29 mouse cellular contexts compared by ENCODE assay signal in genomic region chr11:69026562-69026961, GRCm38 (mm10). TPM values are rescaled to one million over a fixed set of nuclear protein-coding genes. Genes with fewer than 3 reads are reported as not detected.
"Had no signal": no experiment of that assay in that cellular context is flagged by ENCODE, and none has a peak within 500 bp of the region (broad histone marks: within the 10 kb centered on the region; RNA-seq: fewer than 3 reads in every experiment).

No protein-coding gene starts in this region.

- H3K9me3 ChIP-seq: heart, embryonic 13.5 days; heart, embryonic 15.5 days; hindbrain, embryonic 13.5 days; hindbrain, embryonic 15.5 days; kidney, embryonic 15.5 days; limb, embryonic 10.5 days; limb, embryonic 12.5 days; liver, embryonic 13.5 days had no signal

- DNase-seq: gastrocnemius, postnatal 14 days; gastrocnemius, postnatal 36 days; heart, adult 11 months; heart, adult 2 months; heart, postnatal 14 days; heart, postnatal 36 days; kidney, adult 11 months; kidney, adult 2 months; kidney, adult 9 months; kidney, postnatal 14 days; kidney, postnatal 36 days; layer of hippocampus, adult 9-11 months; layer of hippocampus, postnatal 36 days; liver; liver, embryonic 13.5 days had no signal

- H3K4me3 ChIP-seq: heart, adult 2 months; heart, embryonic 13.5 days; heart, embryonic 15.5 days; hindbrain, embryonic 13.5 days; hindbrain, embryonic 15.5 days; kidney, embryonic 15.5 days; left cerebral cortex, adult 2 months; limb, embryonic 10.5 days; limb, embryonic 12.5 days; liver, embryonic 13.5 days had no signal

- H3K4me2 ChIP-seq: heart, embryonic 11.5 days; heart, embryonic 13.5 days; heart, embryonic 15.5 days; hindbrain, embryonic 13.5 days; hindbrain, embryonic 15.5 days; kidney, embryonic 15.5 days; limb, embryonic 12.5 days; liver, embryonic 11.5 days; liver, embryonic 13.5 days had no signal

- H3K27ac ChIP-seq: heart, adult 2 months; heart, embryonic 13.5 days; heart, embryonic 15.5 days; hindbrain, embryonic 13.5 days; hindbrain, embryonic 15.5 days; hindbrain, postnatal 0 days; kidney, embryonic 15.5 days; kidney, postnatal 0 days; left cerebral cortex, adult 2 months; limb, embryonic 10.5 days; limb, embryonic 12.5 days; liver, embryonic 13.5 days had no signal

- H3K9ac ChIP-seq: heart, embryonic 13.5 days; heart, embryonic 15.5 days; hindbrain, embryonic 13.5 days; hindbrain, embryonic 15.5 days; kidney, embryonic 15.5 days; limb, embryonic 12.5 days; liver, embryonic 13.5 days had no signal

- H3K27me3 ChIP-seq: heart, embryonic 13.5 days; heart, embryonic 15.5 days; hindbrain, embryonic 13.5 days; hindbrain, embryonic 15.5 days; kidney, embryonic 15.5 days; limb, embryonic 12.5 days; liver, embryonic 13.5 days had no signal

- H3K4me1 ChIP-seq: heart, embryonic 13.5 days; heart, embryonic 15.5 days; hindbrain, embryonic 13.5 days; hindbrain, embryonic 15.5 days; kidney, embryonic 15.5 days; limb, embryonic 10.5 days; limb, embryonic 12.5 days; liver, embryonic 13.5 days had no signal

RNA-seq across cellular contexts. Expression of gene Aurkb, which starts 18.9 kb away (rescaled TPM):
- total RNA-seq: gastrocnemius, adult 18-20 months; layer of hippocampus, adult 18-20 months had no signal
